Mouse (Mus musculus): ENCODE data around the gene Cd70. TPM values are rescaled to one million over a fixed set of nuclear protein-coding genes. Genes with fewer than 3 reads are reported as not detected.
"Not testable (repeated sequence)": the region's sequence is repeated elsewhere in the genome, so short reads cannot be mapped to it uniquely, and the experiment has no call there.

Gene Cd70
- polyA plus RNA-seq, 2 experiments, result not detected

- no peak overlapping the region for H3K27ac ChIP-seq (replicated peaks; ENCODE audit: low read depth, low read length)
- no peak for ATAC-seq (ENCODE audit: low FRiP score, low read depth)
Observed at GRCm38 (mm10) chr17:57134693-57135092, 14.9 kb downstream of the Cd70 start.

GRCm38 (mm10) chr17:57134021-57134420 lies 15.6 kb downstream of the Cd70 start:
- H3K4me2 ChIP-seq (replicated peaks; ENCODE audit: low read depth, low read length, severe bottlenecking); H3K4me3 ChIP-seq (replicated peaks; ENCODE audit: low read length); H3K36me3 ChIP-seq (ENCODE audit: control insufficient read depth, insufficient read depth, low read length); H3K27me3 ChIP-seq (ENCODE audit: control insufficient read depth, insufficient read depth, low read length); ATAC-seq (ENCODE audit: low FRiP score, low read depth); H3K4me1 ChIP-seq (ENCODE audit: control insufficient read depth, insufficient read depth, low read length); H3K9ac ChIP-seq (ENCODE audit: low read depth, low read length, severe bottlenecking); H3K27ac ChIP-seq (replicated peaks; ENCODE audit: low read depth, low read length); H3K9me3 ChIP-seq (ENCODE audit: control insufficient read depth, low read length); DNase-seq (ENCODE audit: low spot score): not testable (repeated sequence)
- WGBS, result 4% methylated on average over 3 of the region's 3 CpGs

More at GRCm38 (mm10) chr17:57134693-57135092, 14.9 kb downstream of the Cd70 start:
- 73% methylated on average over 2 of the region's 2 CpGs for WGBS
- Histone ChIP-seq H3K36me3 (ENCODE audit: control insufficient read depth, insufficient read depth, low read length) (no peaks in the 10 kb centered on the region), H3K4me1 (ENCODE audit: control insufficient read depth, insufficient read depth, low read length) (no peaks in the 10 kb centered on the region), H3K4me3 (replicated peaks; ENCODE audit: low read length) (no peak overlapping the region), H3K4me2 (replicated peaks; ENCODE audit: low read depth, low read length, severe bottlenecking) (no peak overlapping the region), H3K27me3 (ENCODE audit: control insufficient read depth, insufficient read depth, low read length) (no peaks in the 10 kb centered on the region), H3K9me3 (ENCODE audit: control insufficient read depth, low read length) (no peaks in the 10 kb centered on the region), H3K9ac (ENCODE audit: low read depth, low read length, severe bottlenecking) (no peak overlapping the region)
- no peak for DNase-seq (ENCODE audit: low spot score)
- TF ChIP-seq POLR2A (IDR thresholded peaks at IDR 0.05; ENCODE audit: borderline replicate concordance, extremely low read depth, insufficient read depth, insufficient read length), result no peak

- Histone ChIP-seq H3K4me1 (ENCODE audit: control insufficient read depth, insufficient read depth, low read length) (no peaks in the 10 kb centered on the region), H3K4me2 (replicated peaks; ENCODE audit: low read depth, low read length, severe bottlenecking) (no peak overlapping the region), H3K4me3 (replicated peaks; ENCODE audit: low read length) (no peak overlapping the region), H3K9me3 (ENCODE audit: control insufficient read depth, low read length) (no peaks in the 10 kb centered on the region), H3K27me3 (ENCODE audit: control insufficient read depth, insufficient read depth, low read length) (no peaks in the 10 kb centered on the region), H3K9ac (ENCODE audit: low read depth, low read length, severe bottlenecking) (no peak overlapping the region), H3K36me3 (ENCODE audit: control insufficient read depth, insufficient read depth, low read length) (no peaks in the 10 kb centered on the region), H3K27ac (replicated peaks; ENCODE audit: low read depth, low read length) (no peak overlapping the region)
- DNase-seq (ENCODE audit: low spot score) (no peak), ATAC-seq (ENCODE audit: low FRiP score, low read depth) (no peak)
- 89% methylated on average over 1 of the region's 1 CpGs for WGBS
- no peak for TF ChIP-seq POLR2A (IDR thresholded peaks at IDR 0.05; ENCODE audit: borderline replicate concordance, extremely low read depth, insufficient read depth, insufficient read length)
Observed at GRCm38 (mm10) chr17:57131793-57132192, 17.8 kb downstream of the Cd70 start.

- WGBS, result 59% methylated on average over 3 of the region's 3 CpGs
- ATAC-seq (ENCODE audit: low FRiP score, low read depth), result no peak
Observed at GRCm38 (mm10) chr17:57125853-57126622, 23.5 kb downstream of the Cd70 start.

GRCm38 (mm10) chr17:57124792-57125191 lies 24.8 kb downstream of the Cd70 start:
- no peaks in the 10 kb centered on the region for H3K9me3 ChIP-seq (ENCODE audit: control insufficient read depth, low read length)
- H3K27me3 ChIP-seq (ENCODE audit: control insufficient read depth, insufficient read depth, low read length), result no peaks in the 10 kb centered on the region
- no peak for DNase-seq (ENCODE audit: low spot score)
- WGBS, result 81% methylated on average over 4 of the region's 4 CpGs
- TF ChIP-seq POLR2A (IDR thresholded peaks at IDR 0.05; ENCODE audit: borderline replicate concordance, extremely low read depth, insufficient read depth, insufficient read length), result no peak
- H3K9ac ChIP-seq (ENCODE audit: low read depth, low read length, severe bottlenecking), result no peak overlapping the region
- no peak for ATAC-seq (ENCODE audit: low FRiP score, low read depth)
- H3K4me3 ChIP-seq (replicated peaks; ENCODE audit: low read length), result no peak overlapping the region
- H3K4me2 ChIP-seq (replicated peaks; ENCODE audit: low read depth, low read length, severe bottlenecking), result no peak overlapping the region
- H3K4me1 ChIP-seq (ENCODE audit: control insufficient read depth, insufficient read depth, low read length), result no peaks in the 10 kb centered on the region
- H3K27ac ChIP-seq (replicated peaks; ENCODE audit: low read depth, low read length), result no peak overlapping the region
- H3K36me3 ChIP-seq (ENCODE audit: control insufficient read depth, insufficient read depth, low read length), result no peaks in the 10 kb centered on the region

More at GRCm38 (mm10) chr17:57125853-57126622, 23.5 kb downstream of the Cd70 start:
- Histone ChIP-seq H3K27me3 (ENCODE audit: control insufficient read depth, insufficient read depth, low read length) (no peaks in the 10 kb centered on the region), H3K4me1 (ENCODE audit: control insufficient read depth, insufficient read depth, low read length) (no peaks in the 10 kb centered on the region), H3K9ac (ENCODE audit: low read depth, low read length, severe bottlenecking) (no peak overlapping the region), H3K27ac (replicated peaks; ENCODE audit: low read depth, low read length) (no peak overlapping the region), H3K4me2 (replicated peaks; ENCODE audit: low read depth, low read length, severe bottlenecking) (no peak overlapping the region), H3K36me3 (ENCODE audit: control insufficient read depth, insufficient read depth, low read length) (no peaks in the 10 kb centered on the region), H3K4me3 (replicated peaks; ENCODE audit: low read length) (no peak overlapping the region), H3K9me3 (ENCODE audit: control insufficient read depth, low read length) (no peaks in the 10 kb centered on the region)
- DNase-seq (ENCODE audit: low spot score), result no peak
- TF ChIP-seq POLR2A (IDR thresholded peaks at IDR 0.05; ENCODE audit: borderline replicate concordance, extremely low read depth, insufficient read depth, insufficient read length), result no peak
